Mouse (Mus musculus) heart, postnatal 0 days (tissue): ENCODE data around the gene Sdk2. TPM values are rescaled to one million over a fixed set of nuclear protein-coding genes. Genes with fewer than 3 reads are reported as not detected.
A peak's percentile ranks its signal among the peaks of the same experiment; 100 is the strongest.

ENCODE experiments used
- ATAC-seq: fragments of 200-750 bp; cut with Nextera tagmentation; 2 replicates; pipeline ENCODE4 v1.8.0; 2017; ENCODE audit warnings: low read depth, moderate number of reproducible peaks, moderate library complexity; ENCODE audit not compliant: insufficient read depth
- DNase-seq: peaks from one replicate; pipeline ENCODE4 v3.0.0-alpha.2; 2016; ENCODE audit warnings: low spot score
- H3K27ac ChIP-seq: fragments of 300-500 bp; sonication (generic); 2 replicates; pipeline ENCODE4 v1.5.1; 2014; ENCODE audit warnings: low read depth, mild to moderate bottlenecking
- H3K27me3 ChIP-seq: fragments of 300-500 bp; sonication (generic); 2 replicates; pipeline ENCODE4 v1.6.1; 2014; ENCODE audit warnings: low read length, mixed read lengths; ENCODE audit not compliant: control insufficient read depth, insufficient read depth
- H3K36me3 ChIP-seq: fragments of 300-500 bp; sonication (generic); replicated peaks from 2 replicates; pipeline ENCODE4 v1.6.1; 2014; ENCODE audit warnings: low read length, mixed read lengths; ENCODE audit not compliant: control insufficient read depth, insufficient read depth
- H3K4me1 ChIP-seq: fragments of 300-500 bp; sonication (generic); 2 replicates; pipeline ENCODE4 v1.6.1; 2014; ENCODE audit warnings: antibody characterized with exemption; ENCODE audit not compliant: control insufficient read depth, insufficient read depth
- H3K4me2 ChIP-seq: fragments of 300-500 bp; sonication (generic); 2 replicates; pipeline ENCODE4 v1.6.1; 2014; ENCODE audit warnings: low read depth, mild to moderate bottlenecking, low read length, moderate library complexity
- H3K4me3 ChIP-seq: fragments of 300-500 bp; sonication (generic); 2 replicates; pipeline ENCODE4 v1.5.1; 2014; ENCODE audit warnings: low read depth, low read length
- H3K9ac ChIP-seq: fragments of 300-500 bp; sonication (generic); replicated peaks from 2 replicates; pipeline ENCODE4 v1.6.1; 2014; ENCODE audit warnings: low read depth, low read length, mixed read lengths
- H3K9me3 ChIP-seq: fragments of 300-500 bp; sonication (generic); replicated peaks from 2 replicates; pipeline ENCODE4 v1.6.1; 2016; ENCODE audit warnings: low read length; ENCODE audit not compliant: control insufficient read depth
- CTCF ChIP-seq: IDR thresholded peaks from 2 replicates; pipeline ENCODE4 v1.5.1; 2016; ENCODE audit warnings: antibody characterized with exemption, control low read depth, low read depth
- EP300 ChIP-seq: IDR thresholded peaks from 2 replicates; pipeline ENCODE4 v1.6.1; 2016; ENCODE audit warnings: antibody characterized with exemption, low read depth
- WGBS: fragments of 180-500 bp; shearing (Covaris S2); extraction: QIAGEN DNeasy Blood & Tissue Kit; methylation state at CpG from one replicate; pipeline ENCODE4 v1.1.7; 2014; 5-methylcytosine and 5-hydroxymethylcytosine counted together
- polyA plus RNA-seq: library from polyadenylated mRNA; unstranded; fragments of >200 nt; fragmentation: Nextera tagmentation; extraction: Ambion mirVana; gene quantifications from 2 replicates; pipeline ENCODE4 v1.2.1, GENCODE M21; 2015
- total RNA-seq: library from RNA; depleted of rRNA; stranded (reverse); fragments of >200 nt; gene quantifications from 2 replicates; pipeline ENCODE4 v1.2.3, GENCODE M21; 2014; ENCODE audit warnings: low replicate concordance

Sdk2 gene
- total and polyA plus RNA-seq, 2 experiments from 2014 or later = 0.27 to 1.9 TPM

DNA sequence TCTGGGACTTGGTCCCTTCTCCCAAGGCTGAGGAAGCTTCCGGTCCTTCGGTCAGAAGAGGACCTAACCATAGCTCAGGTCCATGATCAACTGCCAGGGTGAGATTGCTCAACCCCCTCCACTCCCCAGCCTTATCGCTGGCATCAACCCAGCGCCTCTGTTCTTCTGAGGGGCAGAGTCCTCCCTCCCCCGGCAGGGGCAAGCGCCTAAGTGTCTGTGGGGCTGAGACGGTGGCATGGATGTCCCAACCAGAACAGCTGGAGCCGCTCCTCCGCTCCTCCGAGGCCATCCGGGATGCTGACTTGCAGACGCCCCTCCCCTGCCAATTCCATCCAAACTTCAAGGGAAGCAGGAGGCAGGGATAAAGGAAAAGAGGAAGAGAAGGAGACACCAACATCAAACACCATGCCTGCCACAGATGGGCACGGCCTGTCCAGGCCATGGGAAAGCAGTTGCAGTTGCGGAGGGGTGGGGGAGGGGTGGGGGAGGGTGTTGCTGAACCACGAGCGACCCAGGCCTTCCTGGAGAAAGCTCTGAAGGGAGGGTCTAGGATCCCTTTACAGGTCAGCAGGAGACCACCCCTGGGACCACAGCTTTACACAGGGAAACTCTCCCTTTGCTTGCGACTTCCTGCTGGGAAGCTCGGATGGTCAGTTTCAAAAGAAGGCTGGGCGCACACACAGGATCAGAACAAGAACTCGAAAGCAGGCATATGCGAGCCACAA lies 317.9 kb downstream of the Sdk2 start:
- no peaks in the 10 kb centered on the region for H3K27me3 ChIP-seq
- no peak for ATAC-seq
- H3K36me3 ChIP-seq = peaks cover 6% of the 10 kb centered on the region; the same call in 1 of the 2 replicates
- H3K4me2 ChIP-seq = peak overlapping the region; percentile 92
- peak overlapping the region; percentile 79 for H3K9ac ChIP-seq
- peak overlapping the region; percentile 80 for H3K4me3 ChIP-seq
- peak; percentile 25 for DNase-seq
- H3K4me1 ChIP-seq = peaks cover 33% of the 10 kb centered on the region
- TF ChIP-seq CTCF (no peak), EP300 (no peak)
- H3K27ac ChIP-seq = peak overlapping the region; percentile 92
- 24% methylated on average over 21 of the region's 21 CpGs for WGBS
- H3K9me3 ChIP-seq = no peaks in the 10 kb centered on the region

DNA sequence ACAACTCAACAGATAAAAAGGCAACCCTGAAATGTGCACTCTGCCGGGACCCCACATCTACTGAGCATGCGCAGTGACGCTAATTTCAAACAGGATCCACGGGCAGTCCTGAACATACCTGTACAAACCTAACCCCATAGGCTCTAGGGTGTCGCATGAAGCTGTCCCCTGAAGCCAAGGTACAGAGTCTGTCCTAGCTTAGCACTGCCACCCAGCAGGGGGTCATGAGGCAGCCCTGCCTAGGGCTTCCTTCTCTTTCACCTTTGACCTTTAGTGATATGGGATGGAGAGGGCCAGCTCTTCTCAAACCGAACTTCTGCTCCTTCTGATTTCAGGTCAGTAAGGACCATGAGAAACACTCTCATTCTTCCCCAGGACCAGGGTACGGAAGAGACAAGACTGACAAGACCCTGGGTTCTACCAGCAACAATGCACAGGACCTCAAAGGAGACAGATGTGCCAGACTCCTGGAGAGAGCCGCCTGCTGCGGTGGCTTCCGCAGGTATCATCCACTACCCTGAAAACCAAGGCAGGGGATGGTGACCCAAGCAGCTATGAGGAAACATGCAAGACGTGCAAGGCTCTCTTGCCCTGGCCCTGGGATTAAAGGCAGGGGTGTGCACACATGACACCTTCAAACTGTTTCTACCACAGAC lies 319.0 kb downstream of the Sdk2 start:
- H3K4me3 ChIP-seq = peak overlapping the region; percentile 80; the same call in 1 of the 2 replicates
- 0 out of 2 replicates have a peak overlapping the region, but pooled peaks have one; percentile 8 for H3K9ac ChIP-seq
- WGBS = 73% methylated on average over 11 of the region's 11 CpGs

DNA sequence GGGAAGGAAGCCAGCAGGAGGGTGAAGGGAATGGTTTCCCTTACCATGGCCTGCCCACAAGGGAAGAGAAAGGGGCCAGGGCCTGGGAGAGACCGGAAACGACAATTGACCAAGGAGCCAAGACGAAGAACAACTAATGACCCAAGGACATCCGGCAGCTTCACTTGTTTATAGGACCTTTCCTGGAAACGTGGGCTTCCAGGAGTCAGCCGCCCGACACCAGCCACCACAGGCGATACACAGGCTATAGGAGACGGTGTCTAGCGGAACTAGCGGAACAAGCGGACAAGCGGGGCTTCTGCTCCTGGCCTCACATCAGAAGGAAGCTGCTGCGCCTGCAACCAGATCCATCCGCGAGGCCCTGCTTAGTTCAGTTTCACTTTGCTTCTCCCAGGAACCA lies 319.8 kb downstream of the Sdk2 start:
- Histone ChIP-seq H3K4me2 (peak overlapping the region; percentile 92), H3K9me3 (no peaks in the 10 kb centered on the region), H3K36me3 (peaks cover 19% of the 10 kb centered on the region), H3K27me3 (no peaks in the 10 kb centered on the region), H3K27ac (peak overlapping the region; percentile 59), H3K4me3 (peak overlapping the region; percentile 22; the same call in 1 of the 2 replicates), H3K4me1 (peaks cover 31% of the 10 kb centered on the region), H3K9ac (no peak overlapping the region)
- 55% methylated on average over 16 of the region's 16 CpGs for WGBS
- TF ChIP-seq EP300 (peak; percentile 47; the same call in 1 of the 2 replicates), CTCF (no peak)
- DNase-seq (peak; percentile 59), ATAC-seq (no peak)

More for the DNA sequence above, 319.0 kb downstream of the Sdk2 start:
- TF ChIP-seq EP300 (no peak), CTCF (no peak)
- ATAC-seq = no peak
- DNase-seq = no peak
- H3K9me3 ChIP-seq = no peaks in the 10 kb centered on the region
- H3K36me3 ChIP-seq = peaks cover 13% of the 10 kb centered on the region
- H3K4me2 ChIP-seq = peak overlapping the region; percentile 92
- H3K4me1 ChIP-seq = peaks cover 33% of the 10 kb centered on the region
- H3K27ac ChIP-seq = peak overlapping the region; percentile 92
- no peaks in the 10 kb centered on the region for H3K27me3 ChIP-seq

DNA sequence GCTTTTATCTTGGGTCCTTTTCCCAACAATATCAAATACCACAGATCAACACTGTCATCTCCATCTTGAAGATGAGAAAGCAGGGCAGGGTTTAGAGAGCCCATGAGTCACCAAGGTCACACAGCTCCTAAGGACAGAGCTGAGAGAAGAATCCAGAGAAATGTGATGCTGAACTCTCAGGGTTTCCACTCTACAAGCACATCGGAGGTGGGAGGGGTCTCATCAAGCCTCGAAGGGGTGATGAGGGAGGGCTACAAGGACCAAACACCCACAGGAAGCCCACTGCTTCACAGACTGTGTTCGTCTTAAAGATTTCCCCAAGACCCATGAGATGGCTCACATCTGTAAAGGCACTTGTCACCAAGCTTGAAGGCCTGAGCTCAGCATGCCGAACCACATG lies 320.9 kb downstream of the Sdk2 start:
- H3K4me3 ChIP-seq = no peak overlapping the region
- no peak overlapping the region for H3K27ac ChIP-seq
- ATAC-seq (no peak), DNase-seq (no peak)
- no peak overlapping the region for H3K9ac ChIP-seq
- H3K4me2 ChIP-seq = no peak overlapping the region
- peaks cover 29% of the 10 kb centered on the region for H3K4me1 ChIP-seq
- peaks cover 19% of the 10 kb centered on the region for H3K36me3 ChIP-seq
- 56% methylated on average over 4 of the region's 4 CpGs for WGBS
- TF ChIP-seq CTCF (no peak), EP300 (no peak)
- no peaks in the 10 kb centered on the region for H3K27me3 ChIP-seq
- H3K9me3 ChIP-seq = no peaks in the 10 kb centered on the region

DNA sequence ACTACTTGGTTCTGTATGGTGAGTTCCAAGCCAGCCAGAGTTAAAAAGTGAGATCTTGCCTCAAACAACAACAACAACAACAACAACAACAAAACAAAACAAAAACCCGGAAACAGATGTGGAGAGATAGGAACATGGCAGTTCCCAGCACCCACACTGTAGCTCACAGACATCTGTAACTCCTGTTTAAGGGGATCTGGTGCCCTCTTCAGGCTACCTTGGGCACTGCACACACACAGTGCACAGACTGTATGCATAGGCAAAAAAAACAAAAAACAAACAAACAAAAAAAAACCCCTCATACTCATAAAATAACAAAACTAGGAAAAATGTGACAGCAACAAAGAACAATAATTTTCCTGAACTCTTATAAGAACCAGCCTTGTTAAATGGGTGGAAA lies 323.8 kb downstream of the Sdk2 start:
- H3K9me3 ChIP-seq = no peaks in the 10 kb centered on the region

More for the DNA sequence above, 323.8 kb downstream of the Sdk2 start:
- no peak overlapping the region for H3K4me2 ChIP-seq
- ATAC-seq = no peak
- no peak overlapping the region for H3K9ac ChIP-seq
- peaks cover 23% of the 10 kb centered on the region for H3K4me1 ChIP-seq
- H3K27ac ChIP-seq = no peak overlapping the region
- peaks cover 19% of the 10 kb centered on the region for H3K36me3 ChIP-seq
- TF ChIP-seq CTCF (no peak), EP300 (no peak)
- no peaks in the 10 kb centered on the region for H3K27me3 ChIP-seq
- DNase-seq = no peak
- no peak overlapping the region for H3K4me3 ChIP-seq
- WGBS = 96% methylated on average over 1 of the region's 1 CpGs
